Mouse (Mus musculus): Measurements from ENCODE around the gene Cdhr2. TPM values are rescaled to one million over a fixed set of nuclear protein-coding genes. Genes with fewer than 3 reads are reported as not detected.

The Cdhr2 gene
- total RNA-seq, 1 experiment from 2014 or later: not detected

DNA sequence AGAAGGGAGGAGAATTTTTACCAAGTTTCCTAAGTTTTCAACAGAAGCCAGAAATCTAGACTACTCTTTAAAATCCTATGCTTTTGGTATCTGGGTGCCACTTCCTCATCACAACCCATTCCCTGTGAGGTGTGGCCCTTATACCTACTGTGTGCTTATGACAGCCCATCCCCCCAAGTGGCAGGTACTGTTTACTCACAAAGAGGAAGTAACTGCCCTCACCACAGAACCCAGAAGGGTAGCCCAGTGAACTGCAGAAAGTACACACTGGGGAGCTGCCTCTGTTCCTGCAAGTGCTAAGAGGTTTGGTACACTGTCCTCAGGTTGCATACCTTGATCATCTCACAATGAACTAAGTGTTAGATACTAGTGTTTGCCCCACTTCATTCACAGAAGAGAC is 9.5 kb upstream of the Cdhr2 start:
- peak; percentile 25 for ATAC-seq (ENCODE audit: extremely low read depth, insufficient number of reproducible peaks, low FRiP score, poor library complexity, severe bottlenecking)

- no peak for ATAC-seq (ENCODE audit: extremely low read depth, insufficient number of reproducible peaks, low FRiP score, poor library complexity, severe bottlenecking)
These were observed 8.3 kb upstream of the Cdhr2 start for GRCm38 (mm10) chr13:54692711-54693557.

- peak; percentile 81 for ATAC-seq (ENCODE audit: extremely low read depth, insufficient number of reproducible peaks, low FRiP score, poor library complexity, severe bottlenecking)
These were observed 7.5 kb upstream of the Cdhr2 start, which contains the start of gene Rnf44 for GRCm38 (mm10) chr13:54693558-54694347. Gene Rnf44, minus strand, starts transcription at chr13:54693907.

DNA sequence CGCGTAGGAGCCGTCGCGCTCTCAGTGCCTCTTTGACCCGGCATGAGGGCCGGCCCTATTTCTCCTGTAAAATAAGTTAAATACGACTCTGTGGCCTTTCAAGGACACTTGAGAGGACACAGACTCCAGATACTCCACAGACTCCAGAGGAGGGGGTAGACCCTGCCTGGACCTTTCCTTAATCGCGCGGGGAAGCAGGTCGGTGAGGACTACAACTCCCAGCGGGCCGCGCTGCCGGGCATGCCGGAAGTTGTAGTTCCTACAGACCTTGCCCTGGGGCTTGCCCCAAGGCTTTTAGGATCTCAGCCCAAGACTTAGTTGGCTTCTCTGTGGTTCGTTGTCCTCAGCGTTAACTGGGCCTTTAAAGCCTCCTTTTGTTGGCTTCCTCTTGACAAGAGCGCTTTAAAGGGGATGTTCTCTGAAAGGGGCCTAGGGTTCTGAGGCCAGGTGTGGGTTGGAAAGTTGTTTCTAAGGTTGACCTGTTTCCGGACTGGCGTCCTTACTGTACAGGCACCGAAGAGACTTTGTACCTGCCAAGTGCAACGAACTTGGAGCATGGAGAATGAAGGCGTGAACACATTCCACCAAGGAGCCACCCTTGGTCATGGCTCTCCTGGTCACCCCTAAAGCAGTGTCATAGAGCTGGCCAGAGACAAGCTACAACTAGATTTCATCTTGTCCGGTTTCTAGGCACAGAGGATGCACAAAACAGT is 6.8 kb upstream of the Cdhr2 start:
- ATAC-seq (ENCODE audit: extremely low read depth, insufficient number of reproducible peaks, low FRiP score, poor library complexity, severe bottlenecking): peak; percentile 49

GRCm38 (mm10) chr13:54695479-54696230 is 5.6 kb upstream of the Cdhr2 start:
- no peak for ATAC-seq (ENCODE audit: extremely low read depth, insufficient number of reproducible peaks, low FRiP score, poor library complexity, severe bottlenecking)

GRCm38 (mm10) chr13:54702507-54702906 is 1.2 kb downstream of the Cdhr2 start:
- ATAC-seq (ENCODE audit: extremely low read depth, insufficient number of reproducible peaks, low FRiP score, poor library complexity, severe bottlenecking): peak; percentile 65

GRCm38 (mm10) chr13:54704890-54705289 is 3.6 kb downstream of the Cdhr2 start:
- ATAC-seq (ENCODE audit: extremely low read depth, insufficient number of reproducible peaks, low FRiP score, poor library complexity, severe bottlenecking): no peak

- no peak for ATAC-seq (ENCODE audit: extremely low read depth, insufficient number of reproducible peaks, low FRiP score, poor library complexity, severe bottlenecking)
These were observed 9.6 kb downstream of the Cdhr2 start for GRCm38 (mm10) chr13:54710866-54711265.

- no peak for ATAC-seq (ENCODE audit: extremely low read depth, insufficient number of reproducible peaks, low FRiP score, poor library complexity, severe bottlenecking)
These were observed 13.1 kb downstream of the Cdhr2 start for GRCm38 (mm10) chr13:54714393-54714792.

DNA sequence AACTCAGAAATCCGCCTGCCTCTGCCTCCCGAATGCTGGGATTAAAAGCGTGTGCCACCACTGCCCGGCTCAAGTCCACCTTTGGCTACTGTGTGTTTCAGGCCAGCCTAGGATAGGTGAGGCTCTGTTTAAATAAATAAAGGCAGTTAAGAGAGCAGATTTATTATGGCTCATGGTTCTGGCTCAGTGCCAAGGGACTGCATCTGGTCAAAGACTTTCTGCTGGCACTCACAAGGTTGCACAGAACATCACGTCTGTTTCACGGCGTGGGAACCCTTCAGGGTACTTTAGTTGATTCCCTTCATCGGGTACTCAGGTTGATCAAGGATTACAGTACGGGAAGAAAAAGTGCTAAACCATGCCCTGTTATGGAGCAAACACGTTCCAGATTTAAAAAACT is 13.7 kb downstream of the Cdhr2 start:
- ATAC-seq (ENCODE audit: extremely low read depth, insufficient number of reproducible peaks, low FRiP score, poor library complexity, severe bottlenecking): no peak

DNA sequence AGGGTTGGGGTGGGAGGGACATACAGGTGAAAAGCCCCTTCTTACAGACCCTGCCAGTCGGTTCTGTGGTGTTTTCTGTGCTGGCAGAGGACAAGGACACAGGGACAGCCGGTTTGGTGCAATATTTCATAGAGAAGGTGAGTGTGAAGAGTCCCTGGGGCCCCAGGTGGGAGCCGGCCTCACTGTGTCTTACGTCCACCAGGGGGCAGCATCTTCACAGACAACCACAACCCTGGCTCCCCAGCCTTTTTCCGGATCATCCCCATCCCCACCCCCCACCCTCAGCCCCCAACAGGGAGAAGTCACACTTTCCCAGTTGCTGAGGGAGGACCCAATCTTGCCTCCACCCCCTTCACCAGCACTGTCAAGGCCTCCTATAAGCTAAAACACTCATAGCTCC is 15.7 kb downstream of the Cdhr2 start:
- ATAC-seq (ENCODE audit: extremely low read depth, insufficient number of reproducible peaks, low FRiP score, poor library complexity, severe bottlenecking): peak; percentile 53; the same call in 1 of the 2 replicates

DNA sequence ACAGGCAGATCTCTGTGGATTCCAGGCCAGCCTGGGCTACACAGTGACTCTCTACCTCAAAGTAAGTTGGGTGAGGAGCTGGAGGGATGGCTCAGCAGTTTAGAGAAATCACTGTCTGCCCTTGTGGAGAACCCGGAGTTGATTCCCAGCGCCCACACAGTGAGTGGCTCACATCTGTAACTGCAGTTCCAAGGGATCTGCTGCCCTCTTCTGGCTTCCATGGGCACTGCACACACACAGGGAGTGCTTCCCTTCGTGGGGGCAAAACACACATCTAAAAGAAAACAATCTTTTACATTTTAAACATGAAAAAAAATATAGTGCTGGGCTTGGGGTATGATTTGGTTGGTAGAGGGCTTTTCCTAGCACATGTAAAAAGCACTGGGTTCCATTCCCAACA is 21.9 kb downstream of the Cdhr2 start:
- no peak for ATAC-seq (ENCODE audit: extremely low read depth, insufficient number of reproducible peaks, low FRiP score, poor library complexity, severe bottlenecking)

DNA sequence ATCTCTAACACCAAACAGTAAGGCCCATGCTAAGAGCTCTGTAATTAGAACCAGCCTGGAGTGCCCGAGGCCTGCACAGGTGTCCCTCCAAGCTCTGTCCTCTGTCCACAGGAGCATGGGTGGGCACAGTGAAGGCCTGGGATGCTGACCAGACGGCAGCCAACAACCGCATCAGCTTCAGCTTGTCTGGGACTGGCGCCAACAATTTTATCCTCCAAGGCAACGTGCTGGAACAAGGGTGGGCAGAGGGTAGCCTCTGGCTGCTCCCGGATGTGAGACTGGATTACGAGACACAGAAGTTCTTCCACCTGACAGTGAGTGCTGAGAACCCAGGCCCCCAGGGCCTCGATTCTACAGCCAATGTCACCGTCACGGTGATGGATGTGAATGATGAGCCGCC is 24.9 kb downstream of the Cdhr2 start:
- no peak for ATAC-seq (ENCODE audit: extremely low read depth, insufficient number of reproducible peaks, low FRiP score, poor library complexity, severe bottlenecking)

DNA sequence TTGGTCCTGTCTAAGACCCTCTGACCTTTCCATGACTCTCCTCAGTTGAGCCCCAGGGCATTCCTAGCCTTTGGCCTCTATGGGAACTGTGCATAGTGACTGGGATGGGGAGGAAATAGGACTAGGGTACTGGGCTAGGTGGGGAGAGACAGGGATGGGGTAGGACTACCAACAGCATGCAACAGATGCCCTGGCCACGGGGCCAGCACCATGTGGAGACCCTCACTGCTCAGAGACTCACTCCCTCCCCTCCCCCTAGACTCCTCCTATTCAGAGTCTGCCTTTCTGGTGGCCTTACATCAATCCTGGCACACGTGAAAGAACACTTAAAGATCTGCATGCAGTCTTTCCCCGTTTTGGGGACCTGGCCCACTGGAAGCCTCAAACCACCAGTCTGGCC is 35.7 kb downstream of the Cdhr2 start:
- ATAC-seq (ENCODE audit: extremely low read depth, insufficient number of reproducible peaks, low FRiP score, poor library complexity, severe bottlenecking): no peak

DNA sequence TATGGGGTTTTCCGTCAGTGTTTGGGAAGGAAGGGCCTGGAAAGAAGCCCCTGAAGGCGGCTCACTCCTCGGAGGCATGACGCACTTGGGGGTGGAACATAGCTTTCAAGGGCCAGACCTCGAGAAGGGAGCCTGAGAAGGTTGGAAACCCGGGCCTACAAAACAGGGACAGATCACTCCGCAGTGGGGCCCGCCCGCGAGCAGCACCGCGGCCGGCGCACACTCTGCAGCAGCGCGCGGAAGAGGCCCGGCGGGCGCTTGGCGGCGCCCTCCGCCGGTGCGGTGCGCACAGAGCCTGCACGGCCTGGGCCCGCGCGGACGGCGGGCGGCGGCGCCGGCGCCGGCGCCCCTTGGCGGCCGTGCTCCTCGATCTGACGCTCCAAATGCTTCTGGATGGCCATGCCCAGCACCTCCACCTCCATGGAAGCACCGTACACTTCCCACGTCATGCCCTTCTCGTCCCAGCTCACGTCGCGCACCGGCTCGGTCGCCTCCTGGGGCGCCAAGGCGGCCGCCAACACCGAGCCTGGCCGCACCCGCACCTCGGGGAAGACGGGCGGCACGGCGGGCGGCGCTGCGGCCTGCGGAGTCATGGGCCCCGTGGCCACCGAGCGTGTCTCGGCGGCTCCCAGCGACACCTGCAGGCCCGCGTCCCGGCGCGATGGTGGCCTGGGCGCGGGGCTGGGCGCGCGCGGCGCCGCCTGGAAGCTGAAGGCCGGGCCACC is 36.4 kb downstream of the Cdhr2 start:
- ATAC-seq (ENCODE audit: extremely low read depth, insufficient number of reproducible peaks, low FRiP score, poor library complexity, severe bottlenecking): no peak

DNA sequence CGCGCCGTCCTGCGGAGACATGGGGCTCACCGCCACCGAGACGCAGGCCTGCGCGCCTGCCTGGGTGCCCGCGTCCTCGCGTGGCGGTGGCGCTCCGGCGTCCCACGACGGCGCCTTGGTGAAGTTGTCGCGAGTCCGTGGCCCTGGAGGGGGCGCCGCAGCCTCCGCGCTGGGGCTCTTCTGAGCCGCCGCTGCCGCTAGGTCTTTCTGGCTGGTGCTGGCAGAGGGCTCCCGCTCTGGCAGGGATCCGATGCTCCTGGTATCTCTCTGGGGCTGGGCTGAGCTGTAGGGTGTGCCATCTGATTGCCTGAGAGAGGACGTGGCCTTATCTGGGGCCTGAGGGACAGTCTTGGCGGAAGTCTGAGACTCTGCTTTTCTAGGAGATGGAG is 36.9 kb downstream of the Cdhr2 start:
- no peak for ATAC-seq (ENCODE audit: extremely low read depth, insufficient number of reproducible peaks, low FRiP score, poor library complexity, severe bottlenecking)

DNA sequence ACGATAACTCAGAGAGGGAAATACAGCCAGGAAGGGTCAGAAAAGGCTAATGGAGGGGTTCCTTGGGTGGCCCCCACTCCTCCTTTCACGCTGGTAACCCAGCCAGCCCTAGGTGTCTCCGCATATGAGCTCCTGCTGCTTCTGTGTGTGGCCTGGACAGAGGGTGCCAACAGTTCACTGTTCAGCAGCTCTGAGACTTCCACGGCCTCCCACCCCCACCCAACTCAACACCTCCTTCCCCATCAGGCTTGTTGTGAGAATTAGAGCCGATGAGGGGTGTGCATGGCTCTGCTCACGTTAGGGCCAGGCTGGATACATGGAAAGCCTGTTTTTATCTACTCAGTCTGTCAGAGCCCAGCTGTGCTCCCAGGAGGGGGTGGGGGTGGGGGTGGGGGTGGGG is 44.8 kb downstream of the Cdhr2 start:
- no peak for ATAC-seq (ENCODE audit: extremely low read depth, insufficient number of reproducible peaks, low FRiP score, poor library complexity, severe bottlenecking)

DNA sequence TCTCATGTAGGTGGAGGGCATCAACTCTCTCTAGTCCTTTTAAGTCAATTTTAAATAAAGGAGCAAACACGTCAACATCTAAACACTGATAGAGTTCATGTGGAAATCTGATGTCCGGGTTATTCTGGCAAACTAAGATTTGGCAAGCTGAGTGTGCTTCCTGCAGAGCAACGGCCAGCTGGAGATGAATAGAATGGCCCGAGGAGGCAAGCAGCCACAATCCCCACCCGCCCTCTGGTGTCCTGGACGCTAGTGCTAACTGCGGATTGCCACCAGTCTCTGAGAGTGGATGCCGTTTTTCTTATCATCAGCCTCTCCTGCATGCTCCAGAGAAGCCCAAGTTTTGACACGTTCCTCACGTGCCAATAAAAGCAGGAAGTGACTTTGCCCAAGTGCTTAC is 45.6 kb downstream of the Cdhr2 start:
- ATAC-seq (ENCODE audit: extremely low read depth, insufficient number of reproducible peaks, low FRiP score, poor library complexity, severe bottlenecking): no peak
